Mouse (Mus musculus): Measurements from ENCODE around the gene Slc25a42. TPM values are rescaled to one million over a fixed set of nuclear protein-coding genes. Genes with fewer than 3 reads are reported as not detected.

Slc25a42 gene
- total RNA-seq, 4 experiments from 2014 or later, result 43.7 to 67.9 (median 57.0) TPM

DNA sequence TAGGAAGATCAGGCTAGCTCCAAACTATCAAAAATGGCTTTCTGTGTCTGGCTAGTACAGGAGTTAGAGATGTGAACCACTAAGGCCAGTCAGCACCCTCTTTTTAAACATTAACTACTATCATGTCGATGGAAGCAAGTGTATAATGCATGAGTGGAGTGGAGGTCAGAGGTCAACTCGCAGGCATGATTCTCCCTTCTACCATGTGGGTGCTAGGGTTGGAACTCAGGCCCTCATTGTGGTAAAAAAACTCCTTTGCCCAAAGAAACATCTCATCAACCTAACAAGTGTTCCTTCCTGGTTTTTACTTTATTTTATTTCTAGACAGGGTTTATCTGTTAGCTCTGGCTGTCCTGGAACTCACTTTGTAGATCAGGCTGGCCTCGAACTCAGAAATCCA, 41.4 kb downstream of the Slc25a42 start:
- no peak for DNase-seq (ENCODE audit: low spot score)

- no peak for DNase-seq (ENCODE audit: low spot score)
Measured at GRCm38 (mm10) chr8:70170116-70170515, 42.0 kb downstream of the Slc25a42 start.

DNA sequence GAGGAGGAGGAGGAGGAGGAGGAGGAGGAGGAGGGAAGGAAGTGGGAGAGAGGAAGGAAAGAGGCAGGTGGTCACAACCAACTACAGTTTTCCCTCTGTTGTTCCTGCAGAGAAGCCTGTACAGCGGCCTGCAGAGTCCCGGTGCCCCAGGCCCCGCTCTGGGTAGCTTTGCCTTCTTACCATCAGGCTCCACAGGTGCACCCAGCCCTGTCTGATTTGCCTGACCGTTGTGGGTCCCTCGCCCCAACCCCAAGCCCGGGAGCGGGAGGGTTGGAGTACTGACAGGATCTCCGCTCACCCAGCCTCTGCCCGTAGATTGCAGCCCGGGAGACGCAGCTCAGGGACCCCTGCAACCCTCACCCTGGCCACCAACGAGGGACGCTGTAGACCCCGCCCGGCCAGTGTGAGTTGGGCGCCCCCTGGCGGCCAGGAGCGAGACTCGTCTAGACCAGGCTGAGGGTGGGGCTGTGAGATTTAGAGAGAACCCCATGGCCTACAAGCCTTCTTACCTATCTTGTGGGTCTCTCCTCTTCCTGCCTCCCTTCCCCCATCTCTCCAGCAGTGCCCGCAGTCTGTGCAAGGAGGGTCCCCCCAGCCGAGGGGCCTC, 45.5 kb downstream of the Slc25a42 start:
- peak; percentile 42 for DNase-seq (ENCODE audit: low spot score)

DNA sequence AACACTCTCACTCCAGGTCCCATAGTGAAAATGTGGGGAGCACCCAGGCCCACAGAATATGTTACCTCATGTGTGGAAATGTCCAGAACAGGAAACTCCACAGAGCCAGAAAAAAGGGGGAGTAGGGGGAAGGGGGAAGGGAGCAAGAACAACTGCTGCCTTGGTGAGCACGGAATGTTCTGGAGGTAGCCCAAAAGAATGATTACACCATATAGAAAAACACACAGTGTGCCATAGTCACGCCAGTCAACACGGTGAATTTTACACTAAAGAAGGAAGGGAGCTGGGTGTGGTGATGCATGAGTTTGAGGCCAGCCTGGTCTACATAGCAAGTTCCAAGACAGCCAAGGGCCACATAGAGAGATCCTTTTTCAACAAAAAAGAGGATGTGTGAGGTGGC, 48.8 kb downstream of the Slc25a42 start:
- DNase-seq (ENCODE audit: low spot score), result no peak

GRCm38 (mm10) chr8:70160015-70160414, 52.1 kb downstream of the Slc25a42 start:
- no peak for DNase-seq (ENCODE audit: low spot score)

GRCm38 (mm10) chr8:70159211-70159610, 52.9 kb downstream of the Slc25a42 start:
- no peak for DNase-seq (ENCODE audit: low spot score)

GRCm38 (mm10) chr8:70158069-70158853, 53.8 kb downstream of the Slc25a42 start:
- peak; percentile 33 for DNase-seq (ENCODE audit: low spot score)

- no peak for DNase-seq (ENCODE audit: low spot score)
Measured at GRCm38 (mm10) chr8:70157240-70157800, 54.8 kb downstream of the Slc25a42 start.

- peak; percentile 41 for DNase-seq (ENCODE audit: low spot score)
Measured at GRCm38 (mm10) chr8:70152537-70153257, 59.4 kb downstream of the Slc25a42 start.

- no peak for DNase-seq (ENCODE audit: low spot score)
Measured at GRCm38 (mm10) chr8:70150158-70150557, 61.9 kb downstream of the Slc25a42 start.

DNA sequence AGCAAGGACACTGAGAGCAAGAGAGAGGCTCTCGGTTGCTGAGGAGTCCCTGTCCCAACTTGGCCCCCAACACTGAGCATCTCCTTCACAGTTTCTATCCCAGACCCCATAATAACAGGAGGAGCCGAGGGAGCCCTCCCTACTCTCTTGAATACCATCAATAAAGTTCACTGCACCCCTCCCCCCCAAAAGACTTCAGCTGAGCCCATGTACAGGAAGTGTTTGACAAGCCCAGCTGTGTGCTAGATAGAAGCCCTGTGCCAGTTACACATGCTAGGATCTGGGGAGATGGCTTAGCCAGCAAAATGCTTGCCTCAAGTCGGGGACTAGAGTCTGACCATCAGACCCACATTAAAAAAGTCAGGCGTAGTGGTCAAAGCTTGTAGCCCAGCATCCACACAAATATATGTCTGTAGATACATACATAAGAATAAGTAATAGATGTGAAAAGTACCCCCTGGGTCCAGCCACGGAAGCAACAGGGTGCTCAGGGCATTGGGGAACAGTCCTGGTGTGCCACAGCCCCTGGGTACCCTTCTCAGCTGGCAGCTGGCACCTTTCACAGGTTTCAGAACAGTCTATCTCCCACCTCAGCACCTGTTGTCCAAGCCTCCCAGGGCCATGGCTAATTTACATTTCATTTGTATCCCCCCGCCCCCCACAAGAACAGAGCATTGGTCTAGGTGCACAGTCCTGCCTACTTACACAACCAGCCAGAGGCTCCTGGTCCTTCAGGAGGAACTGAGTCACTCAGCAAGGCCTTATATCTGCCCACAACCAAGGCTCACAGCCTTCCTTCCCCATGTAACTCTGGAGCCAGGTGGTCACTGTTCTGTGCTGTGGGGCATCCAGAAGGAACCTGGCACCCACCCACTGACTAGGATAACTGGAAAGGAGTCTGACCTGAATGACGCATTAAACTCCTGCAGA, 64.2 kb downstream of the Slc25a42 start:
- no peak for DNase-seq (ENCODE audit: low spot score)

DNA sequence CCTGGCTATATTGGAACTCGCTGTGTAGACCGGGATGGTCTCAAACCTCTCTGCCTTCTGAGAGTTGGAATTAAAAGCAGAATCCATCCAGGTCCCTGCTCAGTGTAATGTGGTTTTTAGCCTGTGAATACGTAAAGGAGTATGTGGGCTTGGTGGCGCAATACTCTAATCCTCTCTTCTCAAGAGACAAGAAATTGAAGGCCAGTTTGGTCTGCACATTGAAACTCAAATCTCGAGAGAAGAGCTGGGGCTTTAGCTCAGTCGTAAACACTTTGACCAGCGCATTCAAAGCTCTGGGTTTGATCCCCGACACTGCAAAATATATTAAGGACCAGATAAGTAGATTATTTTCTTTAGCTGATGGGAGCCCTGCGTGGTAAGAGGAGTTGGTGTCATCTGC, 72.1 kb downstream of the Slc25a42 start:
- no peak for DNase-seq (ENCODE audit: low spot score)

- DNase-seq (ENCODE audit: low spot score), result peak; percentile 99
Measured at GRCm38 (mm10) chr8:70139026-70139857, 72.9 kb downstream of the Slc25a42 start, which contains the start of the genes Rfxank, Borcs8 and Mef2b. Rfxank (minus strand) TSS chr8:70139154. Borcs8 (plus strand) TSS chr8:70139499. Mef2b (plus strand) TSS chr8:70139711.

DNA sequence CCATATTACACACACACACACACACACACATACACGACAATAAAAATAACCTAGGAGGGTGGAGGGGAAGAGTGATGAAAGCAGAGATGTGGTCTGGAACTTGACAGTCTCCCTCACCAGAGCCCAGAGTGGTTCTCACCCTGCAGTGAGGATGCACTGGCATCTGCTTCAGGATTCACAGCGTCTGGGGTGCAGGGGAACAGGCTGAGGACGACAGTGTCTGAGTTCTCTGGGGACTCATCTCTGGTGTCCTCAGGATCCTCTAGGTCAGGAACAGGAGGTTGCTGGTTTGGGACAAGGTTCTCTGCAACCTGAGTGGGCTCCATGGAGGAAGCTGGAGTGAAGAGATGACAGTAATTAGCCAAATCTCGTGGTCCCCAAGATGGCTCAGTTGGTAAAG, 74.2 kb downstream of the Slc25a42 start:
- DNase-seq (ENCODE audit: low spot score), result no peak

DNA sequence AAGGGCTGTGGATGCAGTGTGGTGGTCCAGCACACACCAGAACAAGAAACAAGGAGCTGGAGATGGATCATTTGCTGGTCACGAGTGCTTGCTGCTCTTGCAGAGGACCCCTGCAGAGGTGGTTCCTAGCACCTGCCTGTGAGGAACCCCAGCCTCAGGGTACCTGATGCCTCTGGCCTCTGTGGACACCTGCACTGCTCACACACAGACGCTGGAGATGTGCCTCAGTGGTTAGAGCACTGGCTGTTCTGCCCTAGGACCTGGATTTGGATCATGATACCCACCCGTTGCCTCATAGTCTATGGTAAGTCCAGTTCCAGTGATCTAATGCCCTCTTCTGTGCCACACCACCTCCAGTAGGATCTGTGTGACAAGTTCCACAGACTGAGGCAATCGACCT, 75.5 kb downstream of the Slc25a42 start:
- no peak for DNase-seq (ENCODE audit: low spot score)

GRCm38 (mm10) chr8:70134931-70135330, 77.2 kb downstream of the Slc25a42 start:
- DNase-seq (ENCODE audit: low spot score), result no peak
